Mouse (Mus musculus): ENCODE results near the gene Ilf2.

Ilf2 gene

GRCm38 (mm10) chr3:90475831-90476611 is at the start of gene Ilf2:
Gene Ilf2, plus strand, starts transcription at chr3:90476126.
- peak; percentile 96 for DNase-seq (ENCODE audit: low read depth, low spot score)

GRCm38 (mm10) chr3:90427574-90427973 is 48.4 kb upstream of the Ilf2 start:
- DNase-seq (ENCODE audit: low read depth, low spot score): no peak

GRCm38 (mm10) chr3:90428186-90428585 is 47.7 kb upstream of the Ilf2 start:
- no peak for DNase-seq (ENCODE audit: low read depth, low spot score)

GRCm38 (mm10) chr3:90429576-90429975 is 46.4 kb upstream of the Ilf2 start:
- DNase-seq (ENCODE audit: low read depth, low spot score): no peak

- no peak for DNase-seq (ENCODE audit: low read depth, low spot score)
Observed at GRCm38 (mm10) chr3:90432348-90432747, 43.6 kb upstream of the Ilf2 start.

GRCm38 (mm10) chr3:90432811-90433219 is 43.1 kb upstream of the Ilf2 start:
- no peak for DNase-seq (ENCODE audit: low read depth, low spot score)

GRCm38 (mm10) chr3:90433381-90434020 is 42.4 kb upstream of the Ilf2 start, which contains the start of gene Ints3:
Gene Ints3, minus strand, starts transcription at chr3:90433622.
- peak; percentile 99 for DNase-seq (ENCODE audit: low read depth, low spot score)

- no peak for DNase-seq (ENCODE audit: low read depth, low spot score)
Observed at GRCm38 (mm10) chr3:90434073-90434730, 41.7 kb upstream of the Ilf2 start.

- no peak for DNase-seq (ENCODE audit: low read depth, low spot score)
Observed at GRCm38 (mm10) chr3:90437131-90437530, 38.8 kb upstream of the Ilf2 start.

GRCm38 (mm10) chr3:90440756-90441155 is 35.2 kb upstream of the Ilf2 start:
- DNase-seq (ENCODE audit: low read depth, low spot score): no peak

GRCm38 (mm10) chr3:90443977-90444376 is 31.9 kb upstream of the Ilf2 start:
- DNase-seq (ENCODE audit: low read depth, low spot score): no peak

GRCm38 (mm10) chr3:90445417-90446200 is 30.3 kb upstream of the Ilf2 start:
- DNase-seq (ENCODE audit: low read depth, low spot score): no peak

GRCm38 (mm10) chr3:90446389-90447122 is 29.4 kb upstream of the Ilf2 start:
- DNase-seq (ENCODE audit: low read depth, low spot score): no peak

GRCm38 (mm10) chr3:90447123-90447494 is 28.8 kb upstream of the Ilf2 start:
- DNase-seq (ENCODE audit: low read depth, low spot score): no peak

GRCm38 (mm10) chr3:90448626-90449025 is 27.3 kb upstream of the Ilf2 start:
- DNase-seq (ENCODE audit: low read depth, low spot score): no peak

- DNase-seq (ENCODE audit: low read depth, low spot score): no peak
Observed at GRCm38 (mm10) chr3:90450874-90451273, 25.1 kb upstream of the Ilf2 start.

GRCm38 (mm10) chr3:90451396-90452095 is 24.4 kb upstream of the Ilf2 start:
- DNase-seq (ENCODE audit: low read depth, low spot score): no peak

GRCm38 (mm10) chr3:90454931-90455330 is 21.0 kb upstream of the Ilf2 start:
- DNase-seq (ENCODE audit: low read depth, low spot score): no peak

GRCm38 (mm10) chr3:90459727-90460126 is 16.2 kb upstream of the Ilf2 start:
- no peak for DNase-seq (ENCODE audit: low read depth, low spot score)

- DNase-seq (ENCODE audit: low read depth, low spot score): no peak
Observed at GRCm38 (mm10) chr3:90460315-90460714, 15.6 kb upstream of the Ilf2 start.

Data from retina, adult 2 months (tissue).